Mouse (Mus musculus) olfactory bulb, adult 2 months (tissue): ENCODE measurements around the gene Cd44.

Source experiments
- CTCF ChIP-seq: fragments of 200-500 bp; IDR thresholded peaks from 2 replicates; pipeline ENCODE4 v1.5.1; 2012; ENCODE audit warnings: low read depth, mild to moderate bottlenecking, low read length, moderate library complexity; ENCODE audit not compliant: insufficient read depth
- POLR2A ChIP-seq: fragments of 200-500 bp; IDR thresholded peaks from 2 replicates; pipeline ENCODE4 v1.6.1; 2012; ENCODE audit warnings: mild to moderate bottlenecking, low read depth, low read length, moderate library complexity; ENCODE audit not compliant: insufficient read depth

GRCm38 (mm10) chr2:102775561-102775960 lies 125.9 kb downstream of the Cd44 start:
- TF ChIP-seq CTCF (no peak), POLR2A (no peak)
